Mouse (Mus musculus): ENCODE measurements around the gene Hoxa5. TPM values are rescaled to one million over a fixed set of nuclear protein-coding genes. Genes with fewer than 3 reads are reported as not detected.

Gene Hoxa5
- polyA plus RNA-seq, 1 experiment = not detected

GRCm38 (mm10) chr6:52164051-52164625 lies 40.2 kb downstream of the Hoxa5 start:
- TF ChIP-seq GATA1 (IDR thresholded peaks at IDR 0.05; ENCODE audit: low read length) = no peak

GRCm38 (mm10) chr6:52163366-52164031 lies 40.9 kb downstream of the Hoxa5 start:
- TF ChIP-seq GATA1 (IDR thresholded peaks at IDR 0.05; ENCODE audit: low read length) = no peak

GRCm38 (mm10) chr6:52162611-52163365 lies 41.6 kb downstream of the Hoxa5 start:
- TF ChIP-seq GATA1 (IDR thresholded peaks at IDR 0.05; ENCODE audit: low read length) = no peak

GRCm38 (mm10) chr6:52162093-52162380 lies 42.4 kb downstream of the Hoxa5 start:
- no peak for TF ChIP-seq GATA1 (IDR thresholded peaks at IDR 0.05; ENCODE audit: low read length)

GRCm38 (mm10) chr6:52161336-52162092 lies 42.9 kb downstream of the Hoxa5 start:
- no peak for TF ChIP-seq GATA1 (IDR thresholded peaks at IDR 0.05; ENCODE audit: low read length)

GRCm38 (mm10) chr6:52160511-52161335 lies 43.7 kb downstream of the Hoxa5 start:
- TF ChIP-seq GATA1 (IDR thresholded peaks at IDR 0.05; ENCODE audit: low read length) = no peak

- no peak for TF ChIP-seq GATA1 (IDR thresholded peaks at IDR 0.05; ENCODE audit: low read length)
Observed at GRCm38 (mm10) chr6:52159979-52160378, 44.4 kb downstream of the Hoxa5 start.

GRCm38 (mm10) chr6:52159164-52159761 lies 45.1 kb downstream of the Hoxa5 start:
- TF ChIP-seq GATA1 (IDR thresholded peaks at IDR 0.05; ENCODE audit: low read length) = no peak

GRCm38 (mm10) chr6:52158276-52159051 lies 45.9 kb downstream of the Hoxa5 start, which contains the start of gene Hoxa1:
Gene Hoxa1 (minus strand): TSS chr6:52158317.
- no peak for TF ChIP-seq GATA1 (IDR thresholded peaks at IDR 0.05; ENCODE audit: low read length)

- no peak for TF ChIP-seq GATA1 (IDR thresholded peaks at IDR 0.05; ENCODE audit: low read length)
Observed at GRCm38 (mm10) chr6:52157466-52158275, 46.7 kb downstream of the Hoxa5 start.

GRCm38 (mm10) chr6:52156551-52157200 lies 47.7 kb downstream of the Hoxa5 start:
- TF ChIP-seq GATA1 (IDR thresholded peaks at IDR 0.05; ENCODE audit: low read length) = no peak

- TF ChIP-seq GATA1 (IDR thresholded peaks at IDR 0.05; ENCODE audit: low read length) = no peak
Observed at GRCm38 (mm10) chr6:52155471-52155870, 48.9 kb downstream of the Hoxa5 start.

- TF ChIP-seq GATA1 (IDR thresholded peaks at IDR 0.05; ENCODE audit: low read length) = no peak
Observed at GRCm38 (mm10) chr6:52154044-52154443, 50.3 kb downstream of the Hoxa5 start.

Data from G1E-ER4 (cell line).